Mouse (Mus musculus): ENCODE measurements around the gene Polr1a. TPM values are rescaled to one million over a fixed set of nuclear protein-coding genes. Genes with fewer than 3 reads are reported as not detected.

Polr1a gene
- polyA plus RNA-seq, 1 experiment: 20.4 TPM

GRCm38 (mm10) chr6:71920752-71921151 lies 11.9 kb downstream of the Polr1a start:
- TF ChIP-seq POLR2A (IDR thresholded peaks at IDR 0.05; ENCODE audit: borderline replicate concordance, extremely low read depth, insufficient read depth, insufficient read length, poor library complexity, severe bottlenecking): no peak
- TF ChIP-seq CTCF (IDR thresholded peaks at IDR 0.05; ENCODE audit: borderline replicate concordance, extremely low read depth, insufficient read depth, insufficient read length): no peak
- DNase-seq (ENCODE audit: low read depth): no peak

- peak; percentile 17 for DNase-seq (ENCODE audit: low read depth)
These were observed 16.4 kb downstream of the Polr1a start for GRCm38 (mm10) chr6:71925233-71925632.

GRCm38 (mm10) chr6:71927911-71928310 lies 19.1 kb downstream of the Polr1a start:
- TF ChIP-seq CTCF (IDR thresholded peaks at IDR 0.05; ENCODE audit: borderline replicate concordance, extremely low read depth, insufficient read depth, insufficient read length): peak; percentile 72; the same call in 1 of the 2 replicates
- no peak for TF ChIP-seq POLR2A (IDR thresholded peaks at IDR 0.05; ENCODE audit: borderline replicate concordance, extremely low read depth, insufficient read depth, insufficient read length, poor library complexity, severe bottlenecking)
- peak; percentile 76 for DNase-seq (ENCODE audit: low read depth)

GRCm38 (mm10) chr6:71930053-71930452 lies 21.2 kb downstream of the Polr1a start:
- TF ChIP-seq POLR2A (IDR thresholded peaks at IDR 0.05; ENCODE audit: borderline replicate concordance, extremely low read depth, insufficient read depth, insufficient read length, poor library complexity, severe bottlenecking) (no peak), CTCF (IDR thresholded peaks at IDR 0.05; ENCODE audit: borderline replicate concordance, extremely low read depth, insufficient read depth, insufficient read length) (no peak)
- no peak for DNase-seq (ENCODE audit: low read depth)

- TF ChIP-seq POLR2A (IDR thresholded peaks at IDR 0.05; ENCODE audit: borderline replicate concordance, extremely low read depth, insufficient read depth, insufficient read length, poor library complexity, severe bottlenecking): no peak
- TF ChIP-seq CTCF (IDR thresholded peaks at IDR 0.05; ENCODE audit: borderline replicate concordance, extremely low read depth, insufficient read depth, insufficient read length): no peak
- no peak for DNase-seq (ENCODE audit: low read depth)
These were observed 22.1 kb downstream of the Polr1a start for GRCm38 (mm10) chr6:71930830-71931437.

GRCm38 (mm10) chr6:71932347-71932746 lies 23.5 kb downstream of the Polr1a start:
- no peak for TF ChIP-seq POLR2A (IDR thresholded peaks at IDR 0.05; ENCODE audit: borderline replicate concordance, extremely low read depth, insufficient read depth, insufficient read length, poor library complexity, severe bottlenecking)
- TF ChIP-seq CTCF (IDR thresholded peaks at IDR 0.05; ENCODE audit: borderline replicate concordance, extremely low read depth, insufficient read depth, insufficient read length): no peak
- DNase-seq (ENCODE audit: low read depth): no peak

GRCm38 (mm10) chr6:71934081-71934556 lies 25.3 kb downstream of the Polr1a start:
- DNase-seq (ENCODE audit: low read depth): peak; percentile 30
- no peak for TF ChIP-seq POLR2A (IDR thresholded peaks at IDR 0.05; ENCODE audit: borderline replicate concordance, extremely low read depth, insufficient read depth, insufficient read length, poor library complexity, severe bottlenecking)
- TF ChIP-seq CTCF (IDR thresholded peaks at IDR 0.05; ENCODE audit: borderline replicate concordance, extremely low read depth, insufficient read depth, insufficient read length): no peak

- DNase-seq (ENCODE audit: low read depth): peak; percentile 56
- TF ChIP-seq CTCF (IDR thresholded peaks at IDR 0.05; ENCODE audit: borderline replicate concordance, extremely low read depth, insufficient read depth, insufficient read length) (no peak), POLR2A (IDR thresholded peaks at IDR 0.05; ENCODE audit: borderline replicate concordance, extremely low read depth, insufficient read depth, insufficient read length, poor library complexity, severe bottlenecking) (no peak)
These were observed 26.9 kb downstream of the Polr1a start for GRCm38 (mm10) chr6:71935737-71936136.

GRCm38 (mm10) chr6:71940912-71941311 lies 32.1 kb downstream of the Polr1a start:
- TF ChIP-seq CTCF (IDR thresholded peaks at IDR 0.05; ENCODE audit: borderline replicate concordance, extremely low read depth, insufficient read depth, insufficient read length) (no peak), POLR2A (IDR thresholded peaks at IDR 0.05; ENCODE audit: borderline replicate concordance, extremely low read depth, insufficient read depth, insufficient read length, poor library complexity, severe bottlenecking) (no peak)
- no peak for DNase-seq (ENCODE audit: low read depth)

GRCm38 (mm10) chr6:71945101-71945500 lies 36.2 kb downstream of the Polr1a start:
- TF ChIP-seq CTCF (IDR thresholded peaks at IDR 0.05; ENCODE audit: borderline replicate concordance, extremely low read depth, insufficient read depth, insufficient read length): no peak
- TF ChIP-seq POLR2A (IDR thresholded peaks at IDR 0.05; ENCODE audit: borderline replicate concordance, extremely low read depth, insufficient read depth, insufficient read length, poor library complexity, severe bottlenecking): no peak
- no peak for DNase-seq (ENCODE audit: low read depth)

GRCm38 (mm10) chr6:71946121-71946520 lies 37.3 kb downstream of the Polr1a start:
- no peak for DNase-seq (ENCODE audit: low read depth)
- TF ChIP-seq CTCF (IDR thresholded peaks at IDR 0.05; ENCODE audit: borderline replicate concordance, extremely low read depth, insufficient read depth, insufficient read length): no peak
- TF ChIP-seq POLR2A (IDR thresholded peaks at IDR 0.05; ENCODE audit: borderline replicate concordance, extremely low read depth, insufficient read depth, insufficient read length, poor library complexity, severe bottlenecking): no peak

- TF ChIP-seq CTCF (IDR thresholded peaks at IDR 0.05; ENCODE audit: borderline replicate concordance, extremely low read depth, insufficient read depth, insufficient read length) (no peak), POLR2A (IDR thresholded peaks at IDR 0.05; ENCODE audit: borderline replicate concordance, extremely low read depth, insufficient read depth, insufficient read length, poor library complexity, severe bottlenecking) (no peak)
- DNase-seq (ENCODE audit: low read depth): no peak
These were observed 40.9 kb downstream of the Polr1a start for GRCm38 (mm10) chr6:71949721-71950120.
